Mouse (Mus musculus): Measurements from ENCODE around the gene Kcnip4. TPM values are rescaled to one million over a fixed set of nuclear protein-coding genes. Genes with fewer than 3 reads are reported as not detected.

The Kcnip4 gene
- polyA plus RNA-seq, 1 experiment: 0.12 TPM

- H3ac ChIP-seq (ENCODE audit: control insufficient read depth, insufficient read length, low read depth): no peak overlapping the region
- H3K79me2 ChIP-seq (ENCODE audit: control insufficient read depth, insufficient read depth): no peaks in the 10 kb centered on the region
- TF ChIP-seq USF1 (IDR thresholded peaks at IDR 0.05; ENCODE audit: low read depth) (no peak), CEBPB (IDR thresholded peaks at IDR 0.05; ENCODE audit: low read depth) (no peak)
- H3K36me3 ChIP-seq (ENCODE audit: control insufficient read depth, insufficient read depth): no peaks in the 10 kb centered on the region
- H3K27me3 ChIP-seq (ENCODE audit: control insufficient read depth, insufficient read depth, insufficient read length): no peaks in the 10 kb centered on the region
- no peak overlapping the region for H3K4me3 ChIP-seq (ENCODE audit: insufficient read depth, poor library complexity, severe bottlenecking)
- H3K79me3 ChIP-seq (ENCODE audit: low read depth): no peaks in the 10 kb centered on the region
These were observed 168.3 kb downstream of the Kcnip4 start for GRCm38 (mm10) chr5:49356381-49356780.

GRCm38 (mm10) chr5:49352061-49352460 is 172.6 kb downstream of the Kcnip4 start:
- Histone ChIP-seq H3K36me3 (ENCODE audit: control insufficient read depth, insufficient read depth) (no peaks in the 10 kb centered on the region), H3ac (ENCODE audit: control insufficient read depth, insufficient read length, low read depth) (no peak overlapping the region), H3K79me2 (ENCODE audit: control insufficient read depth, insufficient read depth) (no peaks in the 10 kb centered on the region), H3K79me3 (ENCODE audit: low read depth) (no peaks in the 10 kb centered on the region), H3K27me3 (ENCODE audit: control insufficient read depth, insufficient read depth, insufficient read length) (no peaks in the 10 kb centered on the region), H3K4me3 (ENCODE audit: insufficient read depth, poor library complexity, severe bottlenecking) (no peak overlapping the region)
- no peak for TF ChIP-seq MYOD1 (IDR thresholded peaks at IDR 0.05; ENCODE audit: control insufficient read depth, insufficient read length, low read depth)
- no peak for TF ChIP-seq MAX (IDR thresholded peaks at IDR 0.05)
- no peak for TF ChIP-seq MYOG (IDR thresholded peaks at IDR 0.05; ENCODE audit: control insufficient read depth, extremely low read depth, insufficient read length)
- TF ChIP-seq CTCF (IDR thresholded peaks at IDR 0.05; ENCODE audit: control insufficient read depth, insufficient read depth, insufficient read length): no peak
- no peak for TF ChIP-seq USF1 (IDR thresholded peaks at IDR 0.05; ENCODE audit: low read depth)
- no peak for TF ChIP-seq FOSL1 (IDR thresholded peaks at IDR 0.05; ENCODE audit: insufficient read depth, low read length, poor library complexity, severe bottlenecking)
- TF ChIP-seq CEBPB (IDR thresholded peaks at IDR 0.05; ENCODE audit: low read depth): no peak

- Histone ChIP-seq H3K4me3 (ENCODE audit: insufficient read depth, poor library complexity, severe bottlenecking) (no peak overlapping the region), H3K79me2 (ENCODE audit: control insufficient read depth, insufficient read depth) (no peaks in the 10 kb centered on the region), H3K79me3 (ENCODE audit: low read depth) (no peaks in the 10 kb centered on the region), H3K36me3 (ENCODE audit: control insufficient read depth, insufficient read depth) (no peaks in the 10 kb centered on the region), H3ac (ENCODE audit: control insufficient read depth, insufficient read length, low read depth) (no peak overlapping the region), H3K27me3 (ENCODE audit: control insufficient read depth, insufficient read depth, insufficient read length) (no peaks in the 10 kb centered on the region)
- TF ChIP-seq CTCF (IDR thresholded peaks at IDR 0.05; ENCODE audit: control insufficient read depth, insufficient read depth, insufficient read length) (peak; percentile 33), FOSL1 (IDR thresholded peaks at IDR 0.05; ENCODE audit: insufficient read depth, low read length, poor library complexity, severe bottlenecking) (no peak)
These were observed 174.4 kb downstream of the Kcnip4 start for GRCm38 (mm10) chr5:49350126-49350909.

- Histone ChIP-seq H3K4me3 (ENCODE audit: insufficient read depth, poor library complexity, severe bottlenecking) (no peak overlapping the region), H3K27me3 (ENCODE audit: control insufficient read depth, insufficient read depth, insufficient read length) (no peaks in the 10 kb centered on the region), H3K36me3 (ENCODE audit: control insufficient read depth, insufficient read depth) (no peaks in the 10 kb centered on the region), H3ac (ENCODE audit: control insufficient read depth, insufficient read length, low read depth) (no peak overlapping the region), H3K79me2 (ENCODE audit: control insufficient read depth, insufficient read depth) (no peaks in the 10 kb centered on the region), H3K79me3 (ENCODE audit: low read depth) (no peaks in the 10 kb centered on the region)
- TF ChIP-seq USF1 (IDR thresholded peaks at IDR 0.05; ENCODE audit: low read depth) (no peak), CTCF (IDR thresholded peaks at IDR 0.05; ENCODE audit: control insufficient read depth, insufficient read depth, insufficient read length) (no peak), FOSL1 (IDR thresholded peaks at IDR 0.05; ENCODE audit: insufficient read depth, low read length, poor library complexity, severe bottlenecking) (no peak), CEBPB (IDR thresholded peaks at IDR 0.05; ENCODE audit: low read depth) (no peak), MYOD1 (IDR thresholded peaks at IDR 0.05; ENCODE audit: control insufficient read depth, insufficient read length, low read depth) (no peak)
These were observed 175.2 kb downstream of the Kcnip4 start for GRCm38 (mm10) chr5:49349541-49349940.

GRCm38 (mm10) chr5:49348511-49348910 is 176.2 kb downstream of the Kcnip4 start:
- no peak for TF ChIP-seq USF1 (IDR thresholded peaks at IDR 0.05; ENCODE audit: low read depth)
- TF ChIP-seq FOSL1 (IDR thresholded peaks at IDR 0.05; ENCODE audit: insufficient read depth, low read length, poor library complexity, severe bottlenecking): no peak
- no peak for TF ChIP-seq MAX (IDR thresholded peaks at IDR 0.05)
- no peak for TF ChIP-seq MYOG (IDR thresholded peaks at IDR 0.05; ENCODE audit: control insufficient read depth, extremely low read depth, insufficient read length)
- no peak for TF ChIP-seq CEBPB (IDR thresholded peaks at IDR 0.05; ENCODE audit: low read depth)
- no peak for TF ChIP-seq CTCF (IDR thresholded peaks at IDR 0.05; ENCODE audit: control insufficient read depth, insufficient read depth, insufficient read length)
- no peak for TF ChIP-seq MYOD1 (IDR thresholded peaks at IDR 0.05; ENCODE audit: control insufficient read depth, insufficient read length, low read depth)
- H3K27me3 ChIP-seq (ENCODE audit: control insufficient read depth, insufficient read depth, insufficient read length): no peaks in the 10 kb centered on the region
- H3K4me3 ChIP-seq (ENCODE audit: insufficient read depth, poor library complexity, severe bottlenecking): no peak overlapping the region
- no peak overlapping the region for H3ac ChIP-seq (ENCODE audit: control insufficient read depth, insufficient read length, low read depth)
- no peaks in the 10 kb centered on the region for H3K79me3 ChIP-seq (ENCODE audit: low read depth)
- no peaks in the 10 kb centered on the region for H3K36me3 ChIP-seq (ENCODE audit: control insufficient read depth, insufficient read depth)
- no peaks in the 10 kb centered on the region for H3K79me2 ChIP-seq (ENCODE audit: control insufficient read depth, insufficient read depth)

- Histone ChIP-seq H3K79me3 (ENCODE audit: low read depth) (no peaks in the 10 kb centered on the region), H3K36me3 (ENCODE audit: control insufficient read depth, insufficient read depth) (no peaks in the 10 kb centered on the region), H3K79me2 (ENCODE audit: control insufficient read depth, insufficient read depth) (no peaks in the 10 kb centered on the region), H3ac (ENCODE audit: control insufficient read depth, insufficient read length, low read depth) (no peak overlapping the region), H3K27me3 (ENCODE audit: control insufficient read depth, insufficient read depth, insufficient read length) (no peaks in the 10 kb centered on the region), H3K4me3 (ENCODE audit: insufficient read depth, poor library complexity, severe bottlenecking) (no peak overlapping the region)
- no peak for TF ChIP-seq MAX (IDR thresholded peaks at IDR 0.05)
- TF ChIP-seq CEBPB (IDR thresholded peaks at IDR 0.05; ENCODE audit: low read depth): no peak
- TF ChIP-seq USF1 (IDR thresholded peaks at IDR 0.05; ENCODE audit: low read depth): no peak
- no peak for TF ChIP-seq FOSL1 (IDR thresholded peaks at IDR 0.05; ENCODE audit: insufficient read depth, low read length, poor library complexity, severe bottlenecking)
- TF ChIP-seq MYOD1 (IDR thresholded peaks at IDR 0.05; ENCODE audit: control insufficient read depth, insufficient read length, low read depth): no peak
- TF ChIP-seq CTCF (IDR thresholded peaks at IDR 0.05; ENCODE audit: control insufficient read depth, insufficient read depth, insufficient read length): no peak
- no peak for TF ChIP-seq MYOG (IDR thresholded peaks at IDR 0.05; ENCODE audit: control insufficient read depth, extremely low read depth, insufficient read length)
These were observed 180.1 kb downstream of the Kcnip4 start for GRCm38 (mm10) chr5:49344606-49345005.
